25 mouse cellular contexts compared by ENCODE assay signal in the genomic region with DNA sequence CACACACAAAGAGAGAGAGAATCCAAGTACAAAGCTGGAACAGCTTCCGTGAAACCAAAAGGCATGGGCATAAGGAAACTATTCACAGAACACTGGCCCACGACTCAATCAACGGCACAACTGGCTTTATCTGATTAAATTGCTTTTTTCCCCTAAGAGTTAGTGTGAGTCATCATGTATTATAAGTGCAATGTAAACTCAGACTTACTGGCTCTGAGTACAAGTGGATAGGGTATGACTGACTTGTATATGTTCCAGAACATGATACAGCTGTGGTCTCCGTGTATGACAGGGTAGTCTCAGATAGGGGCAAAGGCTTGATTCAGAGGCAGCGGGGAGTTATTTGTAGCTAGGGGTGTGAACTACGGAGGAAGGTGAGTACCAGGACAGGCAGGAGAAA.
DNase-seq lines count a peak whose midpoint lies in the region; ATAC-seq and TF ChIP-seq lines count a peak whose summit lies in the region.
"Had no signal": no experiment of that assay in that cellular context is flagged by ENCODE, and none has a peak within 500 bp of the region (broad histone marks: within the 10 kb centered on the region; RNA-seq: fewer than 3 reads in every experiment).

No protein-coding gene starts in this region.

- peaks cover 2% of the 10 kb centered on the region; the same call in 1 of the 2 replicates for H3K4me1 ChIP-seq in heart, embryonic 16.5 days (ENCODE audit: control insufficient read depth, insufficient read depth, low read length)
- no peaks in the 10 kb centered on the region for H3K4me1 ChIP-seq in intestine, postnatal 0 days (replicated peaks; ENCODE audit: control insufficient read depth, insufficient read depth, low read length)
- no peaks in the 10 kb centered on the region for H3K4me1 ChIP-seq in liver, embryonic 11.5 days (replicated peaks; ENCODE audit: control insufficient read depth, insufficient read depth, low read length)
- H3K4me1 ChIP-seq: forebrain, embryonic 12.5 days; hindbrain, embryonic 13.5 days; limb, embryonic 15.5 days; midbrain, embryonic 15.5 days; neural tube, embryonic 15.5 days had no signal

- no peak overlapping the region for H3K27ac ChIP-seq in heart, embryonic 16.5 days (ENCODE audit: low read length)
- H3K27ac ChIP-seq in intestine, postnatal 0 days (ENCODE audit: low read depth, low read length) = no peak overlapping the region; the same call in 1 of the 2 replicates
- no peak overlapping the region for H3K27ac ChIP-seq in liver, embryonic 11.5 days (ENCODE audit: low read depth, low read length)
- H3K27ac ChIP-seq: forebrain, embryonic 12.5 days; hindbrain, embryonic 13.5 days; limb, embryonic 15.5 days; midbrain, embryonic 15.5 days; neural tube, embryonic 15.5 days had no signal

- no peaks in the 10 kb centered on the region for H3K36me3 ChIP-seq in heart, embryonic 16.5 days (ENCODE audit: control insufficient read depth, insufficient read depth)
- H3K36me3 ChIP-seq in intestine, postnatal 0 days (ENCODE audit: control insufficient read depth, insufficient read depth) = no peaks in the 10 kb centered on the region
- H3K36me3 ChIP-seq in liver, embryonic 11.5 days (ENCODE audit: control insufficient read depth, insufficient read depth, low read length) = no peaks in the 10 kb centered on the region
- H3K36me3 ChIP-seq: forebrain, embryonic 12.5 days; hindbrain, embryonic 13.5 days; limb, embryonic 15.5 days; midbrain, embryonic 15.5 days; neural tube, embryonic 15.5 days had no signal

- TF ChIP-seq CTCF in intestine, postnatal 0 days (IDR thresholded peaks at IDR 0.05; ENCODE audit: low read depth) = no peak

- DNase-seq in heart, adult 18-20 months = no peak
- DNase-seq in 416B (ENCODE audit: low read depth) = peak; percentile 41
- peak; percentile 9 for DNase-seq in NIH3T3 (ENCODE audit: low read depth)
- no peak for DNase-seq in liver, embryonic 11.5 days (ENCODE audit: low spot score)
- DNase-seq in embryo, embryonic 10 days (ENCODE audit: low spot score) = no peak
- DNase-seq in adrenal gland, postnatal 25 days = no peak
- DNase-seq: adrenal gland, adult 8-10 months; cerebellum, adult 11 months; cerebellum, postnatal 10 days; gastrocnemius, postnatal 10 days; heart, adult 11 months; heart, postnatal 10 days; kidney, adult 11 months; kidney, postnatal 25 days; liver, postnatal 0 days; right cerebral cortex, postnatal 14 days; thymus, postnatal 14 days had no signal

- 0 out of 2 replicates have a peak overlapping the region, but pooled peaks have one; percentile 4 for H3K4me2 ChIP-seq in heart, embryonic 16.5 days (ENCODE audit: low read depth, low read length)
- H3K4me2 ChIP-seq in intestine, postnatal 0 days (replicated peaks; ENCODE audit: low read depth) = peak overlapping the region; percentile 41
- no peak overlapping the region for H3K4me2 ChIP-seq in liver, embryonic 11.5 days
- H3K4me2 ChIP-seq: forebrain, embryonic 12.5 days; hindbrain, embryonic 13.5 days; limb, embryonic 15.5 days; midbrain, embryonic 15.5 days; neural tube, embryonic 15.5 days had no signal

- H3K9ac ChIP-seq in heart, embryonic 16.5 days (ENCODE audit: low read length) = no peak overlapping the region
- no peak overlapping the region for H3K9ac ChIP-seq in intestine, postnatal 0 days (ENCODE audit: low read depth, low read length)
- no peak overlapping the region for H3K9ac ChIP-seq in liver, embryonic 11.5 days (ENCODE audit: low read depth, low read length)
- H3K9ac ChIP-seq: forebrain, embryonic 12.5 days; hindbrain, embryonic 13.5 days; limb, embryonic 15.5 days; liver, postnatal 0 days; midbrain, embryonic 15.5 days; neural tube, embryonic 15.5 days had no signal

- no peaks in the 10 kb centered on the region for H3K9me3 ChIP-seq in heart, embryonic 16.5 days (replicated peaks; ENCODE audit: control insufficient read depth, low read length)
- no peaks in the 10 kb centered on the region for H3K9me3 ChIP-seq in intestine, postnatal 0 days (ENCODE audit: control insufficient read depth)
- H3K9me3 ChIP-seq in liver, embryonic 11.5 days (ENCODE audit: control insufficient read depth, low read length) = no peaks in the 10 kb centered on the region
- H3K9me3 ChIP-seq: forebrain, embryonic 12.5 days; hindbrain, embryonic 13.5 days; limb, embryonic 15.5 days; midbrain, embryonic 15.5 days; neural tube, embryonic 15.5 days had no signal

- no peak overlapping the region for H3K4me3 ChIP-seq in heart, embryonic 16.5 days (ENCODE audit: low read length)
- no peak overlapping the region for H3K4me3 ChIP-seq in intestine, postnatal 0 days (ENCODE audit: low read depth, low read length)
- H3K4me3 ChIP-seq in liver, embryonic 11.5 days (ENCODE audit: low read depth, low read length) = no peak overlapping the region
- H3K4me3 ChIP-seq: forebrain, embryonic 12.5 days; hindbrain, embryonic 13.5 days; limb, embryonic 15.5 days; midbrain, embryonic 15.5 days; neural tube, embryonic 15.5 days had no signal

- 27% methylated on average over 6 of the region's 6 CpGs for WGBS in heart, embryonic 16.5 days
- WGBS in intestine, postnatal 0 days = 45% methylated on average over 6 of the region's 6 CpGs
- WGBS in liver, embryonic 11.5 days = 63% methylated on average over 6 of the region's 6 CpGs

- ATAC-seq in heart, embryonic 16.5 days (replicated peaks; ENCODE audit: extremely low read depth, insufficient read depth, low FRiP score) = no peak
- no peak for ATAC-seq in intestine, postnatal 0 days
- ATAC-seq in liver, embryonic 11.5 days (replicated peaks; ENCODE audit: low FRiP score) = no peak
- ATAC-seq: liver, postnatal 0 days; midbrain, embryonic 15.5 days; Patski had no signal

- H3K27me3 ChIP-seq in heart, embryonic 16.5 days (ENCODE audit: control insufficient read depth, insufficient read depth, low read length) = no peaks in the 10 kb centered on the region
- no peaks in the 10 kb centered on the region for H3K27me3 ChIP-seq in intestine, postnatal 0 days (replicated peaks; ENCODE audit: control insufficient read depth, insufficient read depth, low read length)
- H3K27me3 ChIP-seq in liver, embryonic 11.5 days (replicated peaks; ENCODE audit: control insufficient read depth, insufficient read depth, low read length) = no peaks in the 10 kb centered on the region
- H3K27me3 ChIP-seq: forebrain, embryonic 12.5 days; hindbrain, embryonic 13.5 days; limb, embryonic 15.5 days; midbrain, embryonic 15.5 days; neural tube, embryonic 15.5 days; Patski had no signal

Comparison
In these comparisons a context has a peak if more than half of its experiments do, and no peak if none do; other contexts are left out.
1. DNase-seq: peak in 416B (single experiment) and NIH3T3 (single experiment); none in heart, adult 18-20 months (0 of 2), liver, embryonic 11.5 days (single experiment), embryo, embryonic 10 days (single experiment) and adrenal gland, postnatal 25 days (single experiment).